Mouse (Mus musculus) intestine, embryonic 14.5 days (tissue): Measurements from ENCODE around the gene Usp2. TPM values are rescaled to one million over a fixed set of nuclear protein-coding genes. Genes with fewer than 3 reads are reported as not detected.

ENCODE experiments used
- ATAC-seq: fragments of 200-750 bp; cut with Nextera tagmentation; replicated peaks from 2 replicates; pipeline ENCODE4 v1.8.0; 2017; ENCODE audit warnings: low read depth, moderate number of reproducible peaks, moderate TSS enrichment, moderate library complexity; ENCODE audit not compliant: low FRiP score, low TSS enrichment
- DNase-seq: peaks from one replicate; pipeline ENCODE4 v3.0.0-alpha.2; 2018; ENCODE audit warnings: low spot score
- H3K27ac ChIP-seq: fragments of 300-500 bp; sonication (generic); 2 replicates; pipeline ENCODE4 v1.5.1; 2014; ENCODE audit warnings: low read depth, mild to moderate bottlenecking, control low read depth
- H3K27me3 ChIP-seq: fragments of 300-500 bp; sonication (generic); replicated peaks from 2 replicates; pipeline ENCODE4 v1.6.1; 2014; ENCODE audit warnings: low read length, control low read depth; ENCODE audit not compliant: control insufficient read depth, insufficient read depth
- H3K36me3 ChIP-seq: fragments of 300-500 bp; sonication (generic); 2 replicates; pipeline ENCODE4 v1.6.1; 2014; ENCODE audit warnings: low read length, control low read depth; ENCODE audit not compliant: control insufficient read depth, insufficient read depth
- H3K4me1 ChIP-seq: fragments of 300-500 bp; sonication (generic); replicated peaks from 2 replicates; pipeline ENCODE4 v1.6.1; 2014; ENCODE audit warnings: low read length, control low read depth, mixed read lengths; ENCODE audit not compliant: control insufficient read depth, insufficient read depth
- H3K4me2 ChIP-seq: fragments of 300-500 bp; sonication (generic); 2 replicates; pipeline ENCODE4 v1.6.1; 2014; ENCODE audit warnings: low read length
- H3K4me3 ChIP-seq: fragments of 300-500 bp; sonication (generic); 2 replicates; pipeline ENCODE4 v1.5.1; 2014; ENCODE audit warnings: low read depth, low read length, control low read depth, mixed read lengths
- H3K9ac ChIP-seq: fragments of 300-500 bp; sonication (generic); 2 replicates; pipeline ENCODE4 v1.6.1; 2014; ENCODE audit warnings: mild to moderate bottlenecking, low read length
- H3K9me3 ChIP-seq: fragments of 300-500 bp; sonication (generic); 2 replicates; pipeline ENCODE4 v1.6.1; 2016; ENCODE audit warnings: low read length, control low read depth; ENCODE audit not compliant: control insufficient read depth
- WGBS: fragments of 180-500 bp; shearing (Covaris S2); extraction: QIAGEN DNeasy Blood & Tissue Kit; methylation state at CpG from one replicate; pipeline ENCODE4 v1.1.7; 2014; 5-methylcytosine and 5-hydroxymethylcytosine counted together
- polyA plus RNA-seq: library from polyadenylated mRNA; unstranded; fragments of >200 nt; fragmentation: Nextera tagmentation; extraction: Ambion mirVana; gene quantifications from 2 replicates; pipeline ENCODE4 v1.2.1, GENCODE M21; 2014

Gene Usp2
- 11.0 and 12.5 TPM in 2 replicates for polyA plus RNA-seq

- WGBS = under 1% methylated on average over 38 of the region's 38 CpGs
- H3K27ac ChIP-seq = no peak within 1 kb of the TSS
Observed at GRCm38 (mm10) chr9:44066785-44067225, at the start of gene Usp2. Gene Usp2, plus strand, starts transcription at chr9:44067021.

GRCm38 (mm10) chr9:44017846-44018245 is 49.0 kb upstream of the Usp2 start:
- H3K36me3 ChIP-seq = no peaks in the 10 kb centered on the region
- H3K4me1 ChIP-seq = no peaks in the 10 kb centered on the region
- WGBS = 59% methylated on average over 5 of the region's 5 CpGs
- H3K4me3 ChIP-seq = no peak overlapping the region
- H3K9me3 ChIP-seq = no peaks in the 10 kb centered on the region
- no peak overlapping the region for H3K9ac ChIP-seq
- H3K4me2 ChIP-seq = no peak overlapping the region
- ATAC-seq (no peak), DNase-seq (no peak)
- H3K27ac ChIP-seq = no peak overlapping the region
- H3K27me3 ChIP-seq = no peaks in the 10 kb centered on the region

More at GRCm38 (mm10) chr9:44066785-44067225, at the start of gene Usp2:
- DNase-seq (peak; percentile 100), ATAC-seq (peak; percentile 97)
- Histone ChIP-seq H3K4me2 (peak within 1 kb of the TSS; percentile 67), H3K9ac (peak within 1 kb of the TSS; percentile 37), H3K36me3 (no peaks in the 10 kb centered on the region), H3K27me3 (no peaks in the 10 kb centered on the region), H3K9me3 (no peaks in the 10 kb centered on the region), H3K4me1 (peaks cover 11% of the 10 kb centered on the region), H3K4me3 (peak within 1 kb of the TSS; percentile 39)

GRCm38 (mm10) chr9:44020001-44020400 is 46.8 kb upstream of the Usp2 start:
- H3K27me3 ChIP-seq = no peaks in the 10 kb centered on the region
- no peak overlapping the region for H3K4me3 ChIP-seq
- no peak for DNase-seq
- H3K9me3 ChIP-seq = no peaks in the 10 kb centered on the region
- no peaks in the 10 kb centered on the region for H3K4me1 ChIP-seq
- no peak overlapping the region for H3K27ac ChIP-seq
- H3K36me3 ChIP-seq = no peaks in the 10 kb centered on the region
- ATAC-seq = no peak
- no peak overlapping the region for H3K9ac ChIP-seq
- no peak overlapping the region for H3K4me2 ChIP-seq
- WGBS = 77% methylated on average over 7 of the region's 7 CpGs

- WGBS = 65% methylated on average over 8 of the region's 8 CpGs
- ATAC-seq (no peak), DNase-seq (no peak)
- no peaks in the 10 kb centered on the region for H3K9me3 ChIP-seq
- H3K4me2 ChIP-seq = no peak overlapping the region
- H3K4me3 ChIP-seq = no peak overlapping the region
- no peak overlapping the region for H3K9ac ChIP-seq
- H3K4me1 ChIP-seq = no peaks in the 10 kb centered on the region
- H3K27me3 ChIP-seq = no peaks in the 10 kb centered on the region
- H3K27ac ChIP-seq = no peak overlapping the region
- no peaks in the 10 kb centered on the region for H3K36me3 ChIP-seq
Observed at GRCm38 (mm10) chr9:44022100-44022847, 44.5 kb upstream of the Usp2 start.

GRCm38 (mm10) chr9:44024096-44024495 is 42.7 kb upstream of the Usp2 start:
- ATAC-seq (no peak), DNase-seq (no peak)
- 82% methylated on average over 3 of the region's 3 CpGs for WGBS
- Histone ChIP-seq H3K36me3 (no peaks in the 10 kb centered on the region), H3K27ac (no peak overlapping the region), H3K9me3 (no peaks in the 10 kb centered on the region), H3K4me1 (no peaks in the 10 kb centered on the region), H3K9ac (no peak overlapping the region), H3K27me3 (no peaks in the 10 kb centered on the region), H3K4me3 (no peak overlapping the region), H3K4me2 (no peak overlapping the region)

DNA sequence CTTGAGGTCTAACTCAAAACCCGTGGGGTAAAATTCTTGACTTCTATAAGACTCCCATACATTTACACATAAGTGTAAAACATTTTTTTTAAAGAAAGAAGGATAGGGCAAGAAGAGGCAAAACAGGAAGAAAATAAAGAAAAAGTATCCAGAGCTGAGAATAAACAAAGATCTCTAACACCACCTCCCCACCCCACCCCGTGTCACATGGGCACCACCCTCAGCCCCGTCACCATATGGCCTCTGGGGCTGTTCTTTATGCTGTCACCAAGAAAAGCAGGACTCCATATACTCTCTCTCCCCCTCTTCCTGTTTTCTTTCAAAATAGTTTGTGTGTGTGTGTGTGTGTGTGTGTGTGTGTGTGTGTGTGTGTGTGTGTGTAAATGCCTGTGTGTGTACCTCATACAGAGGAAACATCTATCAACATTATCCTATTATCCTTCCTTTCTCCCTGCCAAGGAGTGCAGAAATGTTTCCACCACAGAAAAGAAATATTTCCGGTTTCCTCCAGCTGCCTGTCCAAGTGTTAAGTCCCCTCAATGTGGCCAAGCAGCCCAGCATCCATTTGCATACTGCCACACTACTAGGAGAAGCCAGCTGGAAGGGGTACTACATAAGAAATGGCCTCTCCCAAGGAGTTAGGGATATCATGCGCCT is 37.1 kb upstream of the Usp2 start:
- H3K9me3 ChIP-seq = no peaks in the 10 kb centered on the region
- DNase-seq = no peak
- no peak overlapping the region for H3K27ac ChIP-seq
- no peaks in the 10 kb centered on the region for H3K4me1 ChIP-seq
- WGBS = 51% methylated on average over 5 of the region's 5 CpGs
- H3K27me3 ChIP-seq = no peaks in the 10 kb centered on the region
- no peak overlapping the region for H3K9ac ChIP-seq
- H3K36me3 ChIP-seq = no peaks in the 10 kb centered on the region
- H3K4me2 ChIP-seq = no peak overlapping the region
- H3K4me3 ChIP-seq = no peak overlapping the region
- ATAC-seq = no peak

DNA sequence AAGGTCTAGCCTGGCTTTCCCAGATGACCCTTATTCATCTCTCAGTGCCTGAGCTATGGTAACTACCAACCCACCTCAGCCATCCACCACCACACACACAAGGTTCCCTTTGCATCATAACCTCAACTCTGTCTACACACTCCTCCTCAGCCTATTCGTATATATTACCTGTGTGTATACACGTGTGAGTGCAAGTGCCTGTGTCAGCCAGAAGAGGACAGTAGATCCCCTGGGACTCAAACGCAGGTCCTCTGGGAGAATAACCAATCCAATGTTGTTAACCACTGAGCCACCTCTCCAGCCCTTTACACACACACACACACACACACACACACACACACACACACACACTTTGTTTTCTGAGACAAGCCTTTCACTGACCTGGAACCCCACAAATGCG is 36.2 kb upstream of the Usp2 start:
- Histone ChIP-seq H3K4me3 (no peak overlapping the region), H3K27me3 (no peaks in the 10 kb centered on the region), H3K4me2 (no peak overlapping the region), H3K9ac (no peak overlapping the region), H3K4me1 (no peaks in the 10 kb centered on the region), H3K36me3 (no peaks in the 10 kb centered on the region), H3K27ac (no peak overlapping the region), H3K9me3 (no peaks in the 10 kb centered on the region)
- 89% methylated on average over 4 of the region's 4 CpGs for WGBS
- DNase-seq (no peak), ATAC-seq (no peak)

DNA sequence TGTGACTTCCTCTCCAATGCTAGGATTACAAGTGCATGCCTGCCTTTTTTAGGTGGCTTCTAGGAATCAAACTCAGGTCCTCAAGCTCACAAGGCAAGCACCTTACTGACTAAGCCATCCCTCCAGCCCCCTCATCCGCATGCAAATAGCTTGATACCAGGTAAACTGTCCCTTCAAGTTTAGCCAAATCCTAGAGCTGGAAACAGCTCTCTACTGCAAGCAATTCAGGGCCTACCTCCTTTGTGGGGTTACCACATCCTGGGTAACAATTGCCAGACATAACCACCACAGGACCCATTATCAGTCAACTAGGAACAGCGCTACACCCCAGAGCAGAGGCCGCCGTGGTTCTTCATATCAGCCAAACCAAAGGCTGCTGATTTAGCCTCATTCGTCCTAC is 35.7 kb upstream of the Usp2 start:
- Histone ChIP-seq H3K27me3 (no peaks in the 10 kb centered on the region), H3K9me3 (no peaks in the 10 kb centered on the region), H3K36me3 (no peaks in the 10 kb centered on the region), H3K9ac (no peak overlapping the region), H3K27ac (no peak overlapping the region), H3K4me2 (no peak overlapping the region), H3K4me1 (no peaks in the 10 kb centered on the region), H3K4me3 (no peak overlapping the region)
- 75% methylated on average over 5 of the region's 5 CpGs for WGBS
- no peak for DNase-seq
- ATAC-seq = no peak
